Mouse (Mus musculus) midbrain, embryonic 13.5 days (tissue): Measurements from ENCODE around the gene Pnrc1. TPM values are rescaled to one million over a fixed set of nuclear protein-coding genes. Genes with fewer than 3 reads are reported as not detected.

ENCODE experiments used
- polyA plus RNA-seq: library from polyadenylated mRNA; unstranded; fragments of >200 nt; fragmentation: Nextera tagmentation; extraction: Ambion mirVana; gene quantifications from 2 replicates; pipeline ENCODE4 v1.2.1, GENCODE M21; 2015

Gene Pnrc1
- polyA plus RNA-seq, 1 experiment from 2014 or later: 83.2 TPM

Other genes starting within 250 kb of the Pnrc1 start
- gene Gabrr2, start 227.2 kb downstream of the Pnrc1 start, polyA plus RNA-seq: 0.44 and 0.54 TPM in 2 replicates
- 0.14 and 0.63 TPM in 2 replicates for gene Gabrr1, start 157.6 kb downstream of the Pnrc1 start, polyA plus RNA-seq
- gene Pm20d2, start 100.4 kb downstream of the Pnrc1 start, polyA plus RNA-seq: 1.2 and 1.7 TPM in 2 replicates
- 32.5 and 33.9 TPM in 2 replicates for gene Srsf12, start 81.2 kb downstream of the Pnrc1 start, polyA plus RNA-seq
- gene Rngtt, start 20.1 kb upstream of the Pnrc1 start, polyA plus RNA-seq: 30.7 and 32.5 TPM in 2 replicates